Mouse (Mus musculus) heart, adult 2 months (tissue): ENCODE data around the gene Smg6.

ENCODE experiments used
- CTCF ChIP-seq: fragments of 200-600 bp; IDR thresholded peaks from 2 replicates; pipeline ENCODE4 v1.8.1; 2022; ENCODE audit warnings: antibody characterized with exemption, mild to moderate bottlenecking, moderate library complexity
- EP300 ChIP-seq: fragments of 200-500 bp; IDR thresholded peaks from 2 replicates; pipeline ENCODE4 v1.6.1; 2011; ENCODE audit warnings: low read depth, low read length, control low read depth; ENCODE audit not compliant: insufficient read depth
- POLR2A ChIP-seq: fragments of 200-500 bp; IDR thresholded peaks from 2 replicates; pipeline ENCODE4 v1.6.1; 2011; ENCODE audit warnings: mild to moderate bottlenecking, low read depth, low read length, control low read depth; ENCODE audit not compliant: insufficient read depth

DNA sequence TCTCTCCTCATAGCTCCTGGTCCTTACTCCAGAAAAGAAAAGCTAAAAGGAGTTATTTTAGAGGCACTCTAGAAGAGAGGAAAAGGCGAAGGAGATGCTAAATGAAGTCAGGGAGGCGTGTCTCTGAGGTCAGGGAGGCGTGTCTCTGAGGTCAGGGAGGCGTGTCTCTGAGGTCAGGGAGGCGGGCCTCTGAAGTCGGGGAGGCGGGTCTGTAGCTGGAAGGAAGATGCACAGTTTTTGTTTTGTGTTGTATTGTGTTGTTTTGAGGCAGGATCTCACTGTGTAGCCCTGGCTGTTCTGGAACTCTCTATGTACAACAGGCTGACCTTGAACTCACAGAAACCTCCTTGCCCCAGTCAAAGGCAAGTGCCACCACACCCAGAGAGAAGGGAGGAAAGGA lies 272.3 kb downstream of the Smg6 start:
- TF ChIP-seq EP300 (no peak), CTCF (no peak), POLR2A (no peak)
